Mouse (Mus musculus) brain, adult 2 months (tissue): ENCODE measurements at regions not wholly inside any gene's neighbourhood (a gene's known extent, or its start where the extent isn't known, plus 50 kb on each side); places are given as distances from the start of the nearest gene placed in this dataset.

Experiments
- DNase-seq: peaks from one replicate; pipeline ENCODE4 v3.0.0; 2011; ENCODE audit warnings: low read depth, low spot score

DNA sequence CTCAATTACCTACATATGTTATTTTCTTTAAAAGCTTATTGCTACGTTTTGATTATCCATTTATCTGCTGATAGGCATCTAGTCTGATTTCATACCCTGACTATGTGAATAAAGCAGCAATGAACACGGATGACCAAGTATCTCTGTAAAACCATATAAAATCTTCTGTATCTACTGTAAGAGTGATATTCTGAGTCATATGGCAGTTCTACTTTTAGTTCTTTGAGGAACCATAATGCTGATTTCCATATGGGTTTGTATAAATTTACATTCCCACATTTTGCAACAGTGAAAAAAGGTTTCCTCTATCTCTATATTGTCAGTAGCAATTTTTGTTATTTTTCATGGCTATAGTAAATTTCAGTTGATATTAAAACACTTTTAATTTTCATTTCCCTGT lies 280.6 kb downstream of the Fsip2 start:
- peak; percentile 3 for DNase-seq

GRCm38 (mm10) chr2:83226198-83226597 lies 282.8 kb downstream of the Fsip2 start:
- no peak for DNase-seq

DNA sequence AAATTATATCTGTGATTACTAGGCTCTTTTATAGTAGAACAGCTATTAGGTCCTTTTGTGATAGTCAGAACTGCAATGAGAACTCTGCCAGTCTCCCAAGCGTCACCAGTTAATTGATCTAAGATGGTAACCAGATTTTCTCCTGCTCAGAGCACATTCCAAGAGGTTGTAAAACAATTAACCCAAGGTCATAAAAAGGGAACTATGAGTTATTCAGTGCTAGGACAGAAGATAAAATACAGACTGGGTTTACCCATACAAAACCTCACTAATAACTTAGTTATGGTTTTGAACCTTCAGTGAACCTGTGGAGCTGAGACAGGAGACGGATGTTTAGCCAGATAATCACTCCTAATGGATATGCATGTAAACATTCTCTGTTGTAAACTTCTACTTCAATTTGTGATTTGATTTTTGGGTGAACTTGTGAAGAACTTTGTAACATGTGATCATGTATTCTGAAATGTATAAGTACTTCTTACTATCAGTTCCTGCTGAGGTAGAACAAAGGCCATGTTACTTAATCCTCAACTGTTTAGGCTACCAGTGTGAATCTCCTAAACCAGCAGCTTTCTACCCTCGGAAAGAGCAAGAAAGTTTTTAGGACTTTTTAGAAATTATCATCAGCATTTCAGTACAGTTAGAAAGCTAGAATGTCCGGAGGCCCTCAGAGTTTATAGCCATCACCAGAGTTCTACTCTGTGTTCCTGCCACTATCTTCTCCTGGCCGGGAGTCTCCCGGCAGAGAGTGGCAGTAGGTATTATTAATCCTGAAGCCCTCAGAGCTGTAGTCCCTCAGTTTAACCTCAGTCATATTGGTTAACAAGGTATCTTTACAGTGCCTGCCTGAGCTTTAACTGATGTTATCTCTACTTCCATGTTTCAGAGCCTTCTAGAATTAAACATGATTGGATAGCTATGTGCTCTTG lies 308.0 kb downstream of the Fsip2 start:
- DNase-seq: no peak

- DNase-seq: no peak
These were observed 313.4 kb downstream of the Fsip2 start for GRCm38 (mm10) chr2:83256811-83257321.

DNA sequence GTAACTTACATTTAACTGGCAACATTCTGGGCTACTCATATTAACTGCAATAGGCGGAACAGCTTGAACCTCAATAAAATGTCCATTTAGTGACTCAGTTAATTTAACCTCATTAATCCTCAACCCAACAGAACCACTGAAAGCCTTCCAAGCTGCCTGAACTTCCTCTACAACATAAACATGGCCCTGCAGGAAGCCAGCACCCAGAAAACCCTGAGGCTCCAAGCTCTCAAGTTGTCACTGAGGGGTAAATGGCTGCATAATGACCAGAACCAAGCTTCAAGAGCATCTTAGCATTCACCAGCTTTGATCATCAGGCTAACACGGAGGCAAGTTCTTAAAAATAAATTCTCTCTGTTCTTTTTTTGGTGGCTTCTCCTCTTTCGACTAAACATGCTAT lies 315.2 kb downstream of the Fsip2 start:
- DNase-seq: peak; percentile 12

DNA sequence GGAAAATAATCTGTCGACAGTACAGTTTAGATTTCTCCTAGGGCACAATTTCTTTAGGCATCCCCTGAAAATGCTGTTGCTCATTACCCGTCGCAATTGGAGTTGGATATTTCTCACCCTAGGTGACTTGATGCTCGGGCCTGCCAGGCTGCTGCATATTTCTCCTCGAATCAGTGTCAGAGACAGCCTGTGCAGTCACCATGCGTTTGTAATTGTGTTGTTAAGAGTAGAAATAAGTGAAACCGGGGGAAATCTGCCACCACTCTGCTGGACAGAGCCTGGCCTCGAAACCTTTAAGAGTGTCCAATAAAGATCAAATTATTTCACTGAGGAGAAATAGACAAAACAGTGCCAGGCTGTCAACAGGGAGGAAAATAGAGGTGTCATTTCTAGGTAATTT lies 340.7 kb upstream of the Zc3h15 start:
- no peak for DNase-seq

GRCm38 (mm10) chr2:83332056-83332769 lies 312.0 kb upstream of the Zc3h15 start:
- no peak for DNase-seq

- DNase-seq: peak; percentile 72
These were observed 311.5 kb upstream of the Zc3h15 start for GRCm38 (mm10) chr2:83332770-83333157.

DNA sequence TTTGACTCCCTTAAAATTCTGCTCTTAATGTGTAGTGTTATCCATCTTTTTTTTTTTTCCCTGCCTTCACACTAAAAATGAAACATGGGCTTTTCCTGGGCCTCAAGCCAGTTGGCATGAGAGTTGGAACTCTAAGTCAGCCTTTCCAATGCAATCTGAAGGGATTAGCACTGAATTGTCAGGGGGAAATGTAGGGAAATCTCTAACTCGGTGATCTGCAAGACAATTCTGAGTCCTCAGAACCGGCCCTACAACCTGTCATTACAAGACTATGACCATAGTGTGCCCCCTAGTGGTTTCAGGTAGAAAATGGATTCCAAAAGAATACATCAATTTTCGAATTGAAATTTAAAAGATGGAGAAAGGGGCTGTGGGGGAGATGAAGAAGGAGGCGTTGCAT lies 306.9 kb upstream of the Zc3h15 start:
- DNase-seq: peak; percentile 48

GRCm38 (mm10) chr2:83340168-83340567 lies 304.1 kb upstream of the Zc3h15 start:
- DNase-seq: no peak
